Mouse (Mus musculus) midbrain, embryonic 12.5 days (tissue): ENCODE measurements around the gene Cacna2d2. TPM values are rescaled to one million over a fixed set of nuclear protein-coding genes. Genes with fewer than 3 reads are reported as not detected.
"Not testable (repeated sequence)": the region's sequence is repeated elsewhere in the genome, so short reads cannot be mapped to it uniquely, and the experiment has no call there.

Experiments
- ATAC-seq: fragments of 200-750 bp; cut with Nextera tagmentation; 2 replicates; pipeline ENCODE4 v1.8.0; 2017; ENCODE audit warnings: low read depth, moderate TSS enrichment, moderate library complexity; ENCODE audit not compliant: low FRiP score
- H3K27ac ChIP-seq: fragments of 300-500 bp; sonication (generic); replicated peaks from 2 replicates; pipeline ENCODE4 v1.5.1; 2016; ENCODE audit warnings: mild to moderate bottlenecking
- H3K27me3 ChIP-seq: fragments of 300-500 bp; sonication (generic); 2 replicates; pipeline ENCODE4 v1.6.1; 2016; ENCODE audit warnings: mild to moderate bottlenecking
- H3K36me3 ChIP-seq: fragments of 300-500 bp; sonication (generic); 2 replicates; pipeline ENCODE4 v1.6.1; 2016
- H3K4me1 ChIP-seq: fragments of 300-500 bp; sonication (generic); 2 replicates; pipeline ENCODE4 v1.6.1; 2016
- H3K4me2 ChIP-seq: fragments of 300-500 bp; sonication (generic); replicated peaks from 2 replicates; pipeline ENCODE4 v1.6.1; 2016; ENCODE audit warnings: mild to moderate bottlenecking, moderate library complexity
- H3K4me3 ChIP-seq: fragments of 300-500 bp; sonication (generic); 2 replicates; pipeline ENCODE4 v1.5.1; 2016; ENCODE audit warnings: mild to moderate bottlenecking
- H3K9ac ChIP-seq: fragments of 300-500 bp; sonication (generic); replicated peaks from 2 replicates; pipeline ENCODE4 v1.6.1; 2016; ENCODE audit warnings: mild to moderate bottlenecking, moderate library complexity
- H3K9me3 ChIP-seq: fragments of 300-500 bp; sonication (generic); 2 replicates; pipeline ENCODE4 v1.6.1; 2016; ENCODE audit warnings: mild to moderate bottlenecking
- WGBS: fragments of 180-500 bp; shearing (Covaris S2); methylation state at CpG from one replicate; pipeline ENCODE4 v1.1.7; 2016; 5-methylcytosine and 5-hydroxymethylcytosine counted together
- polyA plus RNA-seq: library from polyadenylated mRNA; unstranded; fragments of >200 nt; fragmentation: Nextera tagmentation; extraction: Ambion mirVana; gene quantifications from 2 replicates; pipeline ENCODE4 v1.2.1, GENCODE M21; 2016

Cacna2d2 gene
- polyA plus RNA-seq, 1 experiment from 2014 or later: 4.1 TPM

DNA sequence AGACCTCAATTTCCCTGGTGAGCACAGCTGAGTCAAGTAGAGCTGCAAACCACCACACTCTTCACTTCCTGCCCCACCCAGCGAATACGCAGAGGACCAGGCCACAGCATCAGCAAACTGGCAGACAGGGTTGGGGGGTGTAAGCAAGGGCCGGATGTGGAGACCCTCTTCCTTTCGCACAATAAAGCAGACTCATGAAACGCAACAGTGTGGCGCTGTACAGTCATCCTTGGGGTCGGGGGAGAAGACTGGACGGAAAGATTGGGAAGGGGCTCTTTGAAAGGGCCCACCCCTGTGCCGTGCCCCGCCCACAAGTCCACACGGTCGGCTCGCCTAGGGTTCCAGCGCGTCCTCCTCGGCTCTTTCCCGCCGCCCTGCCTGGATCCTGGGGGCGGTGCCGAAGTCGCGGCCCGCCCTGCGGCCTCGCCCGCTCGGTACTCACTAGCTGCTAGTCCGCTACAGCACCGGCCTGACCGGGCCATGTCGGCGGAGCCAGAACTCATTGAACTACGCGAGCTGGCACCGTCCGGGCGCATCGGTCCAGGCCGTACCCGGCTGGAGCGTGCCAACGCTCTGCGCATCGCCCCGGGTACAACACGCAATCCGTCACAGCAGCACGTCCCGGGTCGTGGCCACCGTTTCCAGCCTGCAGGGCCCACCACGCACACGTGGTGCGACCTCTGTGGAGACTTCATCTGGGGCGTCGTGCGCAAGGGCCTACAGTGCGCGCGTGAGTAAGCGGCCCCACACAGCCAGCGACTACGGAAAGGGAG is 151.9 kb downstream of the Cacna2d2 start, which contains the start of gene Rassf1:
TSS of gene Rassf1 (plus strand) at position 439 of the 773 bp plus-strand sequence.
- peak within 1 kb of the TSS; percentile 54 for H3K9ac ChIP-seq
- H3K9me3 ChIP-seq: no peaks in the 10 kb centered on the region
- H3K27ac ChIP-seq: no peak within 1 kb of the TSS
- no peaks in the 10 kb centered on the region for H3K36me3 ChIP-seq
- ATAC-seq: no peak
- under 1% methylated on average over 63 of the region's 63 CpGs for WGBS
- peaks cover 60% of the 10 kb centered on the region for H3K4me1 ChIP-seq
- peak within 1 kb of the TSS; percentile 58 for H3K4me2 ChIP-seq
- peaks cover 64% of the 10 kb centered on the region for H3K27me3 ChIP-seq
- H3K4me3 ChIP-seq: peak within 1 kb of the TSS; percentile 36

DNA sequence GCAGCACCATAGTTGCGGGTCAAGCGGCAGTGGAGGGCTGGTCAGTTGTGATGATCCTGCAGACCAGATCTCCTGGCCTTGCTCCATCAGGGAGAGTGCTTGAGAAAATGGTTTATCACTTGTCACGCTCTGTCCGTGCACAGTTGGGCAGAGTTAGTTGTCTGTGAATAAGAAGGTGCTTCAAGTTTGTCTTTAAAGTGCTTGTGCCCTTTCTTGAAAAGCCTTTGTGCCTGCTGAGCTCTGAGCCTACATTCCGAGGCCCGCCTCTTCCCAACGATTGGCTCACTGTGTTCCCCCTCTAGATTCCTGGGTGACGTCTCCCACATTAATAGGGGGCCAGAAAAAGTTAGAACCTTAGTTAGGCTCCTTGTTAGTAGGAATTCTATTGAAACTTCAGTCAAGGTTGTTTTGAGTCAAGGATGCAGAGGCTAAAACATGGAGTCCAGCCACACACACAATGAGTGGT is 152.5 kb downstream of the Cacna2d2 start:
- Histone ChIP-seq H3K27ac (no peak overlapping the region), H3K9ac (peak overlapping the region; percentile 54), H3K27me3 (peaks cover 64% of the 10 kb centered on the region), H3K4me1 (peaks cover 60% of the 10 kb centered on the region), H3K4me2 (peak overlapping the region; percentile 58), H3K36me3 (peaks cover 3% of the 10 kb centered on the region), H3K4me3 (peak overlapping the region; percentile 36), H3K9me3 (no peaks in the 10 kb centered on the region)
- ATAC-seq: no peak
- WGBS: 6% methylated on average over 8 of the region's 8 CpGs

DNA sequence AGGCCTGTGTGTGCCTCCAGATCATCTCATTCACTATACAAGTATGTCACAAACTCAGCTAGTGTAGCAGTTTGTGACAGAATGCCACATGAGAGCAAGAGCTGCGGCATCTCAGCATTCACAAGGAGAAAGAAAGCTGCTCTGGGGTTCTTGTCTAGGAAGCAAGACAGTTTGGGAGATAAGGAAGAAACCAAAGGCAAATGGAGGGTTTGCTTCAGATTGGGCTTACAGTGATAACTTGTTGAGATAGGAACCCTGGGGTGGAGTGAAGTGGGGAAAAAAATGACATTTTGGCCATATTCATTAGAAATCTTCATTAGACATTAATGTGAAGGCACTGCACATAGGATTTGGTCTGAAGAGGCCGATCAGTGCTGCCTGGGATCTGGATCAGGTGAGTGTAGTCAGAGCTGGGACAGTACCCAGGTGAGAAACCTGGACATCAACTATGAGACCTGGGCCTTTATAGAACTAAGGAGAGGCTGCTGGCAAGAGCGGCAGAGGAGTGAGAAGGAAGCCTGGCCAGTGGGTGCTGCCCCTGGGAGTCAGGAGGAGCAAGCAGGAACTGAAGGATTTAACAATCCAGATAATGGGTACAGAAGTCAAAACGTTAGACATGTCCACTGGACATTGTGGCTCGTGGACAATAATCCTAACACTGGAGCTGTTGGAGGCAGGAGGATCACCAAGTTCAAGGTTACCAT is 153.4 kb downstream of the Cacna2d2 start:
- peaks cover 12% of the 10 kb centered on the region for H3K36me3 ChIP-seq
- H3K4me1 ChIP-seq: peaks cover 54% of the 10 kb centered on the region
- no peak overlapping the region for H3K9ac ChIP-seq
- no peak overlapping the region for H3K4me3 ChIP-seq
- 84% methylated on average over 5 of the region's 5 CpGs for WGBS
- peak overlapping the region; percentile 94; the same call in 1 of the 2 replicates for H3K4me2 ChIP-seq
- peaks cover 58% of the 10 kb centered on the region for H3K27me3 ChIP-seq
- H3K27ac ChIP-seq: no peak overlapping the region
- no peaks in the 10 kb centered on the region for H3K9me3 ChIP-seq
- no peak for ATAC-seq

DNA sequence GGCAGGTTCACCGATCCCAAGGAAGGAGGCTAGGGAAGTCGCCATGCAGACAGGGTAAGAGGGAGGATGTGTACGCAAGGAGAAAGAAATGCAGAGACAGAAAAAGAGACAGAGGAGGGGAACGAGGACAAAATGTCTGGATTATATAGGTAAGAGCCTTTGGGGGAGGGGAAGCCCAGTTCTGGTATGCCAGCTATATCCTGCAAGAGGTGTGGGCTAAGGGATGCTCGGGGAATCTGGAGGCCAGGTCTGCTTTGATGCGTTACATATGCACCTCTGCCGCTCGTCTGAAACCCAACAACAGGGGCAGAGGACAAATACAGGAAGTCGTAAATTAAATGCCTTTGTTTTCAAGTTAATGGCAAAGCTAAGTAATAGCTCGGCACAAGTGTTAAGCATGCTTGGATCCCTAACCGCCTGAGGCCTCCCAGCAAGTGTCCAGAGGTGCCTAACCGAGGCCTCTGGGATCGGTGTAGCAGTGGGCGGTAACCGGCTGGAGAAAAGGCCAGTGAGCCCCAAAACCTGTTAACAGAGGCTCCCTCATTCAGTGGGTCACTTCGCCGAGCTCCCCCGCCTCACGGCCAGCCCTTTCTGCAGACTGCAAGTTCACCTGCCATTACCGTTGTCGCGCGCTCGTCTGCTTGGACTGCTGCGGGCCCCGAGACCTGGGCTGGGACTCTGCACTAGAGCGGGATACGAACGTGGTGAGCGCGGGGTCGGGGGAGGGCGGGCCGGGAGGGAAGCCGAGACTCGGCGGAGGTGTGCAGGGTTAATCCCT is 154.3 kb downstream of the Cacna2d2 start:
- Histone ChIP-seq H3K36me3 (peaks cover 20% of the 10 kb centered on the region), H3K27ac (peak overlapping the region; percentile 88), H3K9me3 (no peaks in the 10 kb centered on the region), H3K4me3 (peak overlapping the region; percentile 79), H3K4me1 (peaks cover 54% of the 10 kb centered on the region), H3K27me3 (peaks cover 50% of the 10 kb centered on the region), H3K9ac (peak overlapping the region; percentile 68), H3K4me2 (peak overlapping the region; percentile 94)
- ATAC-seq: peak; percentile 81
- WGBS: 7% methylated on average over 37 of the region's 37 CpGs

DNA sequence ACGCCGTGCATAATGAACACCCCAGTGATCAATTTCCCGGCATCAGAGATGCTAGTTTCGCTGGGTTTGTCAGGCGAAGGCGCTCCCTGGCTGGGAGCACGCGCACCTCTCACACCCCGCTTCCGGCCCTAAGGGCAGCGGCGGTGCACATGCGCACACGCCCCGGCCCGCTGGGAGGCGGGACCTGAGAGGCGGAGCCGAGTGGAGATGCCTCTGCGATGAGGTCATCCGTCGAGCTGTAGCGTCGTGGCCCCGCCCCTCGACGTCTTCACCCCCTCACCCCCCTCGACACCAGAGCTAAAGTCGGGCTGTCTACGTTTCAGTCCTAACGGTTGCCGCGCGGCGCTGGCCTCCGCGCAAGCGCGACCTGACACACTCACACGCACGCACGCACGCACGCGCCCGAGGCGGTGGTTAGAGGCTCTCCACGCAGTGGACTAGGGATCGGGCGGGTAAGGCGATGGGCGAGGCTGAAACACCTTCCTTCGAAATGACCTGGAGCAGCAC is 155.0 kb downstream of the Cacna2d2 start:
- H3K4me1 ChIP-seq: peaks cover 54% of the 10 kb centered on the region
- WGBS: under 1% methylated on average over 53 of the region's 53 CpGs
- no peaks in the 10 kb centered on the region for H3K9me3 ChIP-seq

DNA sequence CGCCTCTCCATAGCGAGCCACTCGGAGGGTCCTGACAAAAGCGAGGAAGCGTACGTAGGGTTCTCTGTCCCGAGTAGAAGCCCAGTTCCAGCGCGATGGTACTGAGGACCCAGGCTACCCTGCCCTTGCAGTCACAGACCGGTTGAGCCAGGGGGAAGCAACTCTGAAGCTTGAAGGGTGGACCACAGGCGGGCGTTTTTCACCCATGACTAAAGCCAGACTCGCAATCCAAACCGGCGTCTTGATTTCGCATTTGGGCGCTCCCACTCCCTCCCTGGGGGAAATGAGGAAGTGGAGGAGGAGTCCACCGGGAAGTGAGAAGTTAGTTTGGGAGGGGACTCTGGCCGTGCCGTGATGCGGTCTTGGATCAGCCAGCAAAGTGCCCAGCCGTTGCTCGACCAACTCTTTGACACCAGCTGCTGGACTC is 155.6 kb downstream of the Cacna2d2 start:
- H3K4me1 ChIP-seq: peaks cover 54% of the 10 kb centered on the region
- H3K27me3 ChIP-seq: peaks cover 36% of the 10 kb centered on the region
- no peaks in the 10 kb centered on the region for H3K9me3 ChIP-seq
- H3K4me2 ChIP-seq: peak overlapping the region; percentile 94
- peak overlapping the region; percentile 75 for H3K9ac ChIP-seq
- peak overlapping the region; percentile 79 for H3K4me3 ChIP-seq
- H3K36me3 ChIP-seq: peaks cover 34% of the 10 kb centered on the region
- under 1% methylated on average over 23 of the region's 23 CpGs for WGBS
- no peak; the same call in 1 of the 2 replicates for ATAC-seq
- peak overlapping the region; percentile 88 for H3K27ac ChIP-seq

More for the DNA sequence above, 155.0 kb downstream of the Cacna2d2 start:
- Histone ChIP-seq H3K27ac (peak overlapping the region; percentile 88), H3K4me2 (peak overlapping the region; percentile 94), H3K4me3 (peak overlapping the region; percentile 79), H3K36me3 (peaks cover 27% of the 10 kb centered on the region), H3K9ac (peak overlapping the region; percentile 75), H3K27me3 (peaks cover 43% of the 10 kb centered on the region)
- peak; percentile 94 for ATAC-seq

DNA sequence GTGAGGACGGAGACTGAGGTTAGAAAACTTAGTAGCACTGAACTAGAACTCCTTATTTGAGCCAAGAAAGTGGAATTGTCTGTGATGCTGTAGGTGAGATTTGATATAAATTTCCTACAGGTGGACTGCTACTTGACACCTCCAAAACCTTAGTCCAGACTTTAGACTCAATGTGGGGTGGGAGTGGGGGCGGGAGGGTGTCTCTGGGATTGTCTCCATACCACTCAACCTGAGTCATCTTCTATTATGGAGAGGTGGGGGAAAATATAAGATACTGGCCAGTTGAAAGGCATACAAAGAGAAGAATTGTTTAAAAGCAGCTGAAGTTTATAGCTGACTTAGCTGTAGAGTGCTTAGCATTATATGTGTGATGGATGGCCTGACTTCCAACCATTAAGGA is 156.3 kb downstream of the Cacna2d2 start:
- ATAC-seq: no peak
- 42% methylated on average over 2 of the region's 2 CpGs for WGBS
- Histone ChIP-seq H3K27ac (no peak overlapping the region), H3K4me1 (peaks cover 51% of the 10 kb centered on the region), H3K9ac (peak overlapping the region; percentile 75), H3K4me2 (peak overlapping the region; percentile 94), H3K27me3 (peaks cover 30% of the 10 kb centered on the region), H3K4me3 (peak overlapping the region; percentile 79), H3K9me3 (no peaks in the 10 kb centered on the region), H3K36me3 (peaks cover 40% of the 10 kb centered on the region)

DNA sequence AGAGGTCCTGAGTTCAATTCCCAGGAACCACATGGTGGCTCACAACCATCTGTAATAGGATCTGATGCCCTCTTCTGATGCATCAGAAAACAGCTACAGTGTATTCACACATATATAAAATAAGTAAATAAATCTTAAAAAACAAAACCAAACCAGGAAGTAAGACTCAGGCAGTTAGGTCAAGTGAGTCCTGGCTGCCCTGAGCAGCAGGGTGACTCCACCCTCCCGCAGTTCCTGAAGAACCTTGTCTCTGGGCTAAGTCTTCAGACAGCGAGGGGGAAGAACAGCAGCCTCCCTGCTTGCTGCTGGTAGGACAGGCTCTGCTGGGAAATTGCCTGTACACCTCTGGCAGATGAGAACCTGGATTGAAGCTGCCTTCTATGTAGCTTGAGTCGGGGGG is 156.9 kb downstream of the Cacna2d2 start:
- Histone ChIP-seq H3K4me3 (0 out of 2 replicates have a peak overlapping the region, but pooled peaks have one; percentile 5), H3K27me3 (peaks cover 23% of the 10 kb centered on the region), H3K27ac (no peak overlapping the region), H3K9me3 (no peaks in the 10 kb centered on the region), H3K36me3 (peaks cover 47% of the 10 kb centered on the region), H3K9ac (no peak overlapping the region), H3K4me2 (peak overlapping the region; percentile 94), H3K4me1 (peaks cover 44% of the 10 kb centered on the region)
- WGBS: 88% methylated on average over 3 of the region's 3 CpGs
- ATAC-seq: no peak

DNA sequence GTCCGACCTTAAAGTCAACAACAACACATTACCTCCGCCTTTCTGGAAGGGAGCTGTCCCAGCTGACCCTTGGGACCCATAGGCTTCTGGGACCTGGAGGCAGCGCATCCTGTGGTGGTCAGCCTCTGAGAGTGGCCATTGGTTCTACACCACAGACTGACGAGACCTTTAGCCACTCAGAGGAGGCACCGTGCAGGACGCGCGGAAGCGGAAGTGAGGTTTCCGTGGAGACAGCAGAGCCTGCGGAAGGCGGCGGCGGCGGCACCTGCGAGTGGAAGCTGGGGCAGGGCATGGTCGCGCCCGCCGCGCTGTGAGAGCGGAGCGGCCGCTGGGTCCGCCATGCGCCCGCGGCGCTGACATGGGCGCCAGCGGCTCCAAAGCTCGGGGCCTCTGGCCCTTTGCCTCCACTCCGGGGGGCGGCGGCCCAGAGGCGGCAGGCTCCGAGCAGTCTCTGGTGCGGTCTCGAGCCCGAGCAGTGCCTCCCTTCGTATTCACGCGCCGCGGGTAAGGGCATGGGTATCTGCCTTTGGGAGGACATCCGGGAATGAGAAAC is 163.7 kb downstream of the Cacna2d2 start, which contains the start of gene Tusc2:
TSS of gene Tusc2 (plus strand) at position 227 of the 553 bp plus-strand sequence.
- Histone ChIP-seq H3K27ac (peak within 1 kb of the TSS; percentile 63), H3K4me1 (peaks cover 29% of the 10 kb centered on the region), H3K4me3 (peak within 1 kb of the TSS; percentile 88), H3K9me3 (no peaks in the 10 kb centered on the region), H3K36me3 (peaks cover 58% of the 10 kb centered on the region), H3K4me2 (peak within 1 kb of the TSS; percentile 81), H3K9ac (peak within 1 kb of the TSS; percentile 88), H3K27me3 (no peaks in the 10 kb centered on the region)
- ATAC-seq: peak; percentile 96
- WGBS: under 1% methylated on average over 39 of the region's 46 CpGs

DNA sequence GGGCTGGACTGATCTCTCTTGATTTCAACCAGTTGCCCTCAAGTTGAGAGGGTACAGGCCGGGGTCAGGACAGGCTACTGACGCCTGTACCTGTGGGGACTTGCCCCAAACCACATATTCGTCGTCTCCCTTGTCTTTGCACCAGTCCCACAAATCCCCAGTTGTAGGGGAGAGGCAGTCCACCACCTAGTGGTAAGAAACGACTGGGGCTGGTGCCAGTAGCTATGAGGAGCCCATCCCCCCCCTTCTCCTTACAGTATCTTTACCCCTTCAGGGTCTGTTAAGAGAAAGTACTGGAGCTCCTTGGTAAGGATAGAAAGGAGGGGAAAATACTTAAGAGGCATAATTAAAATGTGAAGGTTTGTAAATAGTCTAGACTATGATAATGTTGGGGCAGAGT is 166.1 kb downstream of the Cacna2d2 start:
- 50% methylated on average over 5 of the region's 5 CpGs for WGBS
- not testable (repeated sequence) for ATAC-seq, H3K27me3 ChIP-seq, H3K9me3 ChIP-seq, H3K9ac ChIP-seq, H3K27ac ChIP-seq, H3K4me2 ChIP-seq, H3K4me3 ChIP-seq
- Histone ChIP-seq H3K4me1 (peaks cover 40% of the 10 kb centered on the region), H3K36me3 (peaks cover 36% of the 10 kb centered on the region)
